Mouse (Mus musculus) lung, postnatal 0 days (tissue): ENCODE data around the gene Vsig10l. TPM values are rescaled to one million over a fixed set of nuclear protein-coding genes. Genes with fewer than 3 reads are reported as not detected.
A peak's percentile ranks its signal among the peaks of the same experiment; 100 is the strongest.

Source experiments
- ATAC-seq: fragments of 200-750 bp; cut with Nextera tagmentation; 2 replicates; pipeline ENCODE4 v1.8.0; 2017; ENCODE audit warnings: moderate library complexity
- DNase-seq: peaks from one replicate; pipeline ENCODE4 v3.0.0-alpha.2; 2016; ENCODE audit warnings: low spot score
- H3K27ac ChIP-seq: fragments of 300-500 bp; sonication (generic); 2 replicates; pipeline ENCODE4 v1.5.1; 2014; ENCODE audit warnings: antibody characterized with exemption, mild to moderate bottlenecking, low read length, mixed read lengths
- H3K27me3 ChIP-seq: fragments of 300-500 bp; sonication (generic); replicated peaks from 2 replicates; pipeline ENCODE4 v1.6.1; 2014; ENCODE audit warnings: low read length, mixed read lengths; ENCODE audit not compliant: insufficient read depth
- H3K36me3 ChIP-seq: fragments of 300-500 bp; sonication (generic); 2 replicates; pipeline ENCODE4 v1.6.1; 2014; ENCODE audit warnings: low read length, mixed read lengths; ENCODE audit not compliant: insufficient read depth
- H3K4me1 ChIP-seq: fragments of 300-500 bp; sonication (generic); 2 replicates; pipeline ENCODE4 v1.6.1; 2014; ENCODE audit warnings: antibody characterized with exemption, low read depth, low read length, mixed read lengths; ENCODE audit not compliant: insufficient read depth
- H3K4me2 ChIP-seq: fragments of 300-500 bp; sonication (generic); replicated peaks from 2 replicates; pipeline ENCODE4 v1.6.1; 2014; ENCODE audit warnings: low read depth, mild to moderate bottlenecking, low read length, moderate library complexity, mixed read lengths
- H3K4me3 ChIP-seq: fragments of 300-500 bp; sonication (generic); 2 replicates; pipeline ENCODE4 v1.5.1; 2014; ENCODE audit warnings: low read depth, low read length
- H3K9ac ChIP-seq: fragments of 300-500 bp; sonication (generic); replicated peaks from 2 replicates; pipeline ENCODE4 v1.6.1; 2014; ENCODE audit warnings: low read depth, mild to moderate bottlenecking
- H3K9me3 ChIP-seq: fragments of 300-500 bp; sonication (generic); 2 replicates; pipeline ENCODE4 v1.6.1; 2016; ENCODE audit warnings: low read length, mixed read lengths
- CTCF ChIP-seq: IDR thresholded peaks from 2 replicates; pipeline ENCODE4 v1.5.1; 2016; ENCODE audit warnings: antibody characterized with exemption, mild to moderate bottlenecking
- EP300 ChIP-seq: IDR thresholded peaks from 2 replicates; pipeline ENCODE4 v1.6.1; 2016; ENCODE audit warnings: antibody characterized with exemption, mild to moderate bottlenecking, control low read depth
- WGBS: fragments of 180-500 bp; shearing (Covaris S2); extraction: QIAGEN DNeasy Blood & Tissue Kit; methylation state at CpG from one replicate; pipeline ENCODE4 v1.1.7; 2014; 5-methylcytosine and 5-hydroxymethylcytosine counted together
- microRNA-seq: library from miRNA; unstranded; fragments of <30 nt; microRNA quantifications from one replicate; pipeline ENCODE4, GENCODE M21; 2016
- polyA plus RNA-seq: library from polyadenylated mRNA; unstranded; fragments of >200 nt; fragmentation: Nextera tagmentation; extraction: Ambion mirVana; gene quantifications from 2 replicates; pipeline ENCODE4 v1.2.1, GENCODE M21; 2015

Vsig10l gene
- polyA plus RNA-seq, 1 experiment from 2014 or later = 5.0 TPM

- H3K27ac ChIP-seq = no peak overlapping the region
- TF ChIP-seq EP300 = no peak
- peak; percentile 69 for TF ChIP-seq CTCF
- ATAC-seq (peak; percentile 33; the same call in 1 of the 2 replicates), DNase-seq (peak; percentile 35)
- H3K4me2 ChIP-seq = no peak overlapping the region
- no peaks in the 10 kb centered on the region for H3K27me3 ChIP-seq
- H3K9me3 ChIP-seq = no peaks in the 10 kb centered on the region
- H3K4me1 ChIP-seq = no peaks in the 10 kb centered on the region
- H3K36me3 ChIP-seq = no peaks in the 10 kb centered on the region
- H3K4me3 ChIP-seq = no peak overlapping the region
- 10% methylated on average over 21 of the region's 21 CpGs for WGBS
- no peak overlapping the region for H3K9ac ChIP-seq
Observed at GRCm38 (mm10) chr7:43495343-43496021, 32.5 kb downstream of the Vsig10l start.

GRCm38 (mm10) chr7:43511707-43512478 is 48.9 kb downstream of the Vsig10l start:
- H3K9ac ChIP-seq = no peak overlapping the region
- DNase-seq = no peak
- H3K27ac ChIP-seq = no peak overlapping the region
- 29% methylated on average over 4 of the region's 4 CpGs for WGBS
- no peak overlapping the region for H3K4me2 ChIP-seq
- no peak overlapping the region for H3K4me3 ChIP-seq
- no peaks in the 10 kb centered on the region for H3K9me3 ChIP-seq
- no peak for TF ChIP-seq CTCF
- TF ChIP-seq EP300 = no peak
- no peaks in the 10 kb centered on the region for H3K27me3 ChIP-seq
- no peaks in the 10 kb centered on the region for H3K4me1 ChIP-seq
- H3K36me3 ChIP-seq = no peaks in the 10 kb centered on the region
- no peak for ATAC-seq

GRCm38 (mm10) chr7:43512519-43512918 is 49.6 kb downstream of the Vsig10l start:
- DNase-seq (no peak), ATAC-seq (no peak)
- Histone ChIP-seq H3K9ac (no peak overlapping the region), H3K36me3 (no peaks in the 10 kb centered on the region), H3K27me3 (no peaks in the 10 kb centered on the region), H3K4me1 (no peaks in the 10 kb centered on the region), H3K9me3 (no peaks in the 10 kb centered on the region), H3K4me2 (no peak overlapping the region), H3K27ac (no peak overlapping the region), H3K4me3 (no peak overlapping the region)
- no peak for TF ChIP-seq CTCF
- TF ChIP-seq EP300 = no peak
- 77% methylated on average over 4 of the region's 4 CpGs for WGBS

GRCm38 (mm10) chr7:43515076-43515475 is 52.1 kb downstream of the Vsig10l start:
- no peak overlapping the region for H3K27ac ChIP-seq
- DNase-seq = no peak
- H3K4me3 ChIP-seq = no peak overlapping the region
- TF ChIP-seq EP300 = no peak
- no peak for TF ChIP-seq CTCF
- no peaks in the 10 kb centered on the region for H3K27me3 ChIP-seq
- no peaks in the 10 kb centered on the region for H3K36me3 ChIP-seq
- 67% methylated on average over 5 of the region's 5 CpGs for WGBS
- no peak for ATAC-seq
- H3K9ac ChIP-seq = no peak overlapping the region
- no peaks in the 10 kb centered on the region for H3K9me3 ChIP-seq
- no peak overlapping the region for H3K4me2 ChIP-seq
- H3K4me1 ChIP-seq = no peaks in the 10 kb centered on the region

- TF ChIP-seq EP300 (no peak), CTCF (no peak)
- H3K4me2 ChIP-seq = no peak overlapping the region
- no peaks in the 10 kb centered on the region for H3K9me3 ChIP-seq
- H3K4me1 ChIP-seq = no peaks in the 10 kb centered on the region
- no peak overlapping the region for H3K27ac ChIP-seq
- H3K9ac ChIP-seq = no peak overlapping the region
- no peaks in the 10 kb centered on the region for H3K36me3 ChIP-seq
- ATAC-seq (no peak), DNase-seq (no peak)
- WGBS = 80% methylated on average over 15 of the region's 15 CpGs
- no peaks in the 10 kb centered on the region for H3K27me3 ChIP-seq
- no peak overlapping the region for H3K4me3 ChIP-seq
Observed at GRCm38 (mm10) chr7:43518341-43518740, 55.4 kb downstream of the Vsig10l start.

Small RNA genes lying within 50 kb of the gene (microRNA-seq; reads per million reads assigned to microRNA genes)
- gene Mir7051 = not detected

Other genes with a start within 250 kb of the Vsig10l start
- 9.7 and 10.5 TPM in 2 replicates for gene Zfp715, start 149.9 kb upstream of the Vsig10l start, polyA plus RNA-seq
- 0.88 and 0.98 TPM in 2 replicates for gene Siglecf, start 111.8 kb upstream of the Vsig10l start, polyA plus RNA-seq
- gene Siglecg, start 54.9 kb upstream of the Vsig10l start, polyA plus RNA-seq = 0.43 and 0.48 TPM in 2 replicates
- gene Lim2, start 35.5 kb upstream of the Vsig10l start, polyA plus RNA-seq = not detected in 2 replicates
- 2.6 and 2.9 TPM in 2 replicates for gene Nkg7, start 26.1 kb upstream of the Vsig10l start, polyA plus RNA-seq
- 0.21 TPM in 1 of 2 replicates, not detected in the other for gene Cldnd2, start 22.4 kb upstream of the Vsig10l start, polyA plus RNA-seq
- 356 and 377 TPM in 2 replicates for gene Etfb, start 19.1 kb upstream of the Vsig10l start, polyA plus RNA-seq
- 0.35 TPM in 1 of 2 replicates, not detected in the other for gene Gm45233, start 19.0 kb upstream of the Vsig10l start, polyA plus RNA-seq
- gene Iglon5, start 26.9 kb downstream of the Vsig10l start, polyA plus RNA-seq = 0.05 TPM in 1 of 2 replicates, not detected in the other
- not detected in 2 replicates for gene 4931406B18Rik, start 42.8 kb downstream of the Vsig10l start, polyA plus RNA-seq
- 5.0 and 6.2 TPM in 2 replicates for gene Cd33, start 81.3 kb downstream of the Vsig10l start, polyA plus RNA-seq
- gene Zfp658, start 99.1 kb downstream of the Vsig10l start, polyA plus RNA-seq = 1.7 and 1.8 TPM in 2 replicates
- gene Zfp719, start 116.5 kb downstream of the Vsig10l start, polyA plus RNA-seq = 5.7 and 6.0 TPM in 2 replicates
- gene Zfp819, start 144.0 kb downstream of the Vsig10l start, polyA plus RNA-seq = 0.08 and 0.27 TPM in 2 replicates
- gene Ceacam18, start 171.6 kb downstream of the Vsig10l start, polyA plus RNA-seq = 0.07 and 0.08 TPM in 2 replicates
- 3.2 and 4.0 TPM in 2 replicates for gene Siglece, start 197.0 kb downstream of the Vsig10l start, polyA plus RNA-seq
- 8.5 and 9.0 TPM in 2 replicates for gene Ctu1, start 208.9 kb downstream of the Vsig10l start, polyA plus RNA-seq
- gene Klk14, start 227.3 kb downstream of the Vsig10l start, polyA plus RNA-seq = 0.31 and 0.39 TPM in 2 replicates
- gene Klk13, start 249.4 kb downstream of the Vsig10l start, polyA plus RNA-seq = 4.8 and 6.3 TPM in 2 replicates